Mouse (Mus musculus) monocyte, adult 59 days (primary cell): ENCODE data around the gene Cfap221. TPM values are rescaled to one million over a fixed set of nuclear protein-coding genes. Genes with fewer than 3 reads are reported as not detected.

Experiments used
- total RNA-seq, 2 experiments: library from RNA; stranded (reverse); gene quantifications; one replicate each; pipeline ENCODE4 v1.2.4; 2023

Cfap221 gene
- total RNA-seq, result not detected

GRCm38 (mm10) chr1:119996798-119997581 is at the start of gene Cfap221:
Gene Cfap221, minus strand, starts transcription at chr1:119997234.

GRCm38 (mm10) chr1:120006844-120007790 is 10.1 kb upstream of the Cfap221 start, which contains the start of gene Sctr:
Gene Sctr, plus strand, starts transcription at chr1:120006894.

GRCm38 (mm10) chr1:119912953-119913814 is 83.8 kb downstream of the Cfap221 start, which contains the start of gene Tmem177:
Gene Tmem177, minus strand, starts transcription at chr1:119913208.

Other genes starting within 250 kb of the Cfap221 start
- 10 to 100 TPM in 1 of 2 experiments, 1 to 10 TPM in 1; 8.1 to 10.7 TPM for gene Ptpn4, start 159.6 kb downstream of the Cfap221 start, total RNA-seq
- gene Tmem177, start 84.0 kb downstream of the Cfap221 start, total RNA-seq, result 1 to 10 TPM; 1.0 to 1.1 TPM
- gene Sctr, start 9.7 kb upstream of the Cfap221 start, total RNA-seq, result not detected
- gene Tmem37, start 76.8 kb upstream of the Cfap221 start, total RNA-seq, result 1 to 10 TPM; 9.7 to 9.8 TPM
- 100 to 1,000 TPM; 119 to 136 TPM for gene Dbi, start 123.8 kb upstream of the Cfap221 start, total RNA-seq
- 10 to 100 TPM in 1 of 2 experiments, 1 to 10 TPM in 1; 9.7 to 12.7 TPM for gene 3110009E18Rik, start 124.0 kb upstream of the Cfap221 start, total RNA-seq